Mouse (Mus musculus) frontal cortex, postnatal 14 days (tissue): ENCODE measurements around the gene Psmc3ip.
A peak's percentile ranks its signal among the peaks of the same experiment; 100 is the strongest.
"Not testable (repeated sequence)": the region's sequence is repeated elsewhere in the genome, so short reads cannot be mapped to it uniquely, and the experiment has no call there.

Experiments used
- DNase-seq, 2 experiments: peaks; one replicate each; pipeline ENCODE4 v3.0.0; 2022; ENCODE audit warnings: low spot score in 2 of 2

Psmc3ip gene

DNA sequence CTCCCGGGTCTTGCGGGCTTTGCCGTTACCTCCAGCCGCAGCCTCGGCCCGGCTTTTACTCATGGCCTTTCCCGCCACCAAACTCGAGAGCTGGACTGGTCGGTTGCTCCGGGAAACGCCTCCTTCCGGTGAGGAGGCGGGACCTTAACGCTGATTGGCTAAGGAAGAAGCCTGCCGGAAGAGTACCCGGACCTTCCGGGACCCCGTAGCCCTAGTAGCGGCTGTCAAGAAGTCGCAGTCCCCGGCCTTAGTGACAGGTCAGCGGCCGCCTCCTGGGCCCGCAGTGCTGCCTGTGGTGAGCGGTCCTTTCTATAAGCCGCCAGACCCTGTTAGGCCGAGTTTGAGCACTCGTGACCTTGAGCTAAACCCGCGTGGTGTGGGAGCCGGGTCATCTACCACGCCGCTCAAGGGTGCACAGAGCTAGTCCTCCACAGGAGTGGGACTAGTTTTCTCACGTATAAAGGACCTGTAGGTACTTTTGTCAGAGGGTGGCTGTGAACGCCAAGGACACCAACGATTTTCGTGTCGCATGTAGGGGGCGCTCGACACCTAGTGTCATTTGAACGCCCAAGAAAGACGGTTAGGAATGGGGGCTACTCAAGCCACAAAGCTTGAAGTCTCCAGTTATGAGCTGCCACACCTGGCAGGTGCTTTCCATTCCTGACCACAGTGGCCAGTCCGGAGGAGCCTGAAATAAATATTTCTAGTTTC lies at the start of gene Psmc3ip:
Gene Psmc3ip (minus strand): TSS at position 123 of the 711 bp plus-strand sequence.
- DNase-seq, result peak; percentile 90

- no peak for DNase-seq
Measured at GRCm38 (mm10) chr11:101143338-101144225, 48.3 kb upstream of the Psmc3ip start.

DNA sequence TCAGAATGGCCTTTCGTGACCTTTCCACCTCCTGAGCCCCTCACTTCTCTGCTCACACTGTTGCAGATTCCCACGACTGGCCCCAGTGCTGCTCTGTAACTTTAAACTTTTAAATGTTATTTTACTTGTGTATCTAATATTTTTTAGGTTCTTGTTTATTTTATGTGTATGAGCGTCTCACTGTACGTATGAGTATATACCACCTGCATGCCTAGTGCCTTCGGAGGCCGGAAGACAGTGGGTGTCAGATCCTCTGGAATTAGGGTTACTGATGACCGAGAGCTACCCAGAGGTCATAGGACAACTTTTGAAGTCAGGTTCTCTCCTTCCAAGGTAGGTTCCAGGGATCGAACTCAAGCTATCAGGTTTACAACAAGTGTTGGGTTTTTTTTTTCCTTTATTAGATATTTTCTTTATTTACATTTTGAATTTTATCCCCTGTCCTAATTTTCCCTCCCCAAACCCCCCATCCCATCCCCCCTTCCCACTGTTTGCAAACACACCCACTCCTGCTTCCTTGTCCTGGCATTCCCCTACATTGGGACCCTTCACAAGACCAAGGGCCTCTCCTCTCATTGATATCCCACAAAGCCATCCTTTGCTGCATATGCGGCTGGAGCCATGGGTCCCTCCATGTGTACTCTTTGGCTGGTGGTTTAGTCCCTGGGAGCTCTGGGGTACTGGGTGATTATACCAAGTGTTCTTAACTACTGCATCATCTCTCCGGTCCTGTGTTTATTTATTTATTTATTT lies 47.2 kb upstream of the Psmc3ip start:
- DNase-seq, result no peak

- no peak for DNase-seq
Measured at GRCm38 (mm10) chr11:101141088-101141487, 45.9 kb upstream of the Psmc3ip start.

DNA sequence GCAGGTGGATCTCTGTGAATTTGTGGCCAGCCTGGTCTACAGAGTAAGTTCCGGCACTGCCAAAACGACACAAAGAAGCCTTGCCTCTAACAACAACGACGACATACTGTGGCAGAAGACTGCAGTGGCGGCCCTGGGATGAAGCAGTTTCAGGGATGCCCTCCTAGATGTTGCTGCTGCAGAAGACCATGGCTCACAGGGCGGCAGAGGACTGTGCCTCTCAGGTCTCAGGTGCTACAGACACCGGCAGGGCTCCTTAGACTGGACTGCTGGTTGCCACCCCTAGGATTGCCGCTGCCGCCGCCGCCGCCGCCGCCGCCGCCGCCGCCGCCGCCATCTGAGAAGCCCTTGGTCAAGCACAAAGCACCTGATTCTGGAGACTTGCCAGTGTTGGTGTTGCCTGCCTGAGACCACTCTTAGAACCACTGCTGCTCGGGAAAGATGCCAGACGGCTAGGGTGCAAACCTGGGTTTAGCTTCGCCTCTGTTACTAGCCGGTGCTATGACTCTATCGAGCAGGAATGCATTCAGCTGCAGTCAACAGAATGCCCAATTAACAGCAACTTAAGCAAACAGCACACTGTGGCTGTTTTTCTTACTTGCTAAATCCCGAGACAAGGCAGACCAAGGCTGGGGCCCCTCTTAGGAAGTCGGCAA lies 45.1 kb upstream of the Psmc3ip start:
- no peak for DNase-seq

- no peak for DNase-seq
Measured at GRCm38 (mm10) chr11:101138536-101139181, 43.4 kb upstream of the Psmc3ip start.

DNA sequence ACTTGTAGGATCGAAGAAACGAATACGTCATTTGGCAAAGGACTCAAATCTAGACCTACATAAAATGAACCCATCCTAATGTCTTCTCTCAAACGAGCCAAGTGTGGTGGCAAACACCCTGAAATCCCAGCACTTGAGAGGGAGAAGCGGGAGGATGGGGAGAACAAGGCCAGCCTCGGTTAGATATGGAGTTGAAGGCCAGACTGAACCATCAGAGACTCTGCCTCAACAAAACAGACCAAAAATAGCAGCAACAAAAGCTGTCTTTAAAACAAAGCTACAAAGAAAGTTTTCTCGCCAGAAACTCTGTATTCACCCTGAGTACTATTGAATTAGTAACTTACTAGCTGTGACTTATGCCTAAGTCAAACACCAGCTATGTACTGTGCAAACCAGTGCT lies 41.8 kb upstream of the Psmc3ip start:
- DNase-seq, result no peak

DNA sequence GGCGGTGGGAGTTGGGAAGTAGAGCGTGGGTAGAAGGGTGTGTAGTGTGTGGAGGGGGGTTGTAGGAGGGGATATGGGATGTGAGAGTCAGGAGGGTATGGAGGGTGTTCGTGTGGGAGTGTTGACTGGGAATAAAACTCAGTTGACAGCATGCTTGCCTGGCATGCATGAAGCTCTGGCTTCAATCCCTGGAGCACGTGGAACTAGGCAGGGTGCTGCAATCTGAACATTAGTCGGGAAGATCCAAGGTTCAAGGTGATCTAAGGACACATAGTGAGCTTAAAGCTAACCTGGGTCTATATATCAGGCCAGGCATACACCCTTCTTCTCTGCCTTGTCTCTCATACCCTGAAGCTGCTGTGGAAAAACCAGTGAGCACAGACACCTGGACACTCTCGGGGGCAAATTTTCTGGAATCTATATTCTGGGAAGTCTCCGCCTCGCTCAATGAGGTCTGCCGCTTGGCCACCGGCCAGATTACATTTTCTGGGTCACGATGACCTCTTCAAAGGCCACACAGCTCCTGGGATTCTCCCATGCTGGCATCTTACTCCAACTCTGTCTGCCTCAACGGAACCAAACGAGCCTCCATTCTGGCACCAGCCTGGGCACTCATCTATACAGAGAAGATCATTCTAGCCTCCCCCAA lies 39.1 kb upstream of the Psmc3ip start:
- DNase-seq, result no peak

- DNase-seq, result no peak
Measured at GRCm38 (mm10) chr11:101133037-101133436, 37.8 kb upstream of the Psmc3ip start.

DNA sequence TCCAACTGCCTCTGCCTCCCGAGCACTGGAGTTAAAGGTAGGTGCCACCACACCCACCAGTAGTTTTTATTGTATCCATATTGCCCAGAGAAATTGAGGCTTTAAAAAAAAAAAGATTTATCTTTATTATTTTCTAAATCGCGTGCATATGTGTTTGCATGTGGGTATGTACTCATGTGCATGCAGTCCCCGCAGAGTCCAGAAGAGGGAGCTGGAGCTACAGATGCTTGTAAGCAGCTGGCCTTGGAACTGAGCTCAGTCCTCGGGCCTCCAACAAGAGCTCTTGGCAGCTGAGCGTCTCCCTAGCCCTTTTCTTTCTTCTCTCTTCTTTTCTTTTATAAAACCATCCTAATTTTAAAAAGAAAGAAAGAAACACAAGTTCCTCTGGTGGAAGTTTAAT lies 36.5 kb upstream of the Psmc3ip start:
- DNase-seq, result no peak

DNA sequence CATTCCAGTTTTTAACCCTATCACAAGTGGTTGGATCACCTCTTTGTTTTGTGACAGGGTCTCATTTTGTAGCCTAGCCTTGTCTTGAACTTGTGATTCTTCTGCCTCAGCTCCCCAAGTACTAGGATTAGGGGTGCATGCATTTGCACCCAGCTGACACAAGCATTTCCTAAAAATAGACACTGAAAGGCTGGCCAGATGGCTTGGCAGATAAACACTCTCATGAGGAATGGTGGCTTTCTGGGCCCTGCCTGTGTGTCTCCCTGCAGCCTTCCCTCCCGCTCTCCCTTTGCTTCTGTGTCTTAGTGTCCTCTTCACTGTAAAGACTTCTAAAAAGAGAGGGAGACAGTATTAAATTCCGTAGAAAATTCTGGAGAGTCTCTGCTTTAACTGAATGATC lies 36.0 kb upstream of the Psmc3ip start:
- no peak for DNase-seq

- no peak for DNase-seq
Measured at GRCm38 (mm10) chr11:101130056-101130756, 35.0 kb upstream of the Psmc3ip start.

DNA sequence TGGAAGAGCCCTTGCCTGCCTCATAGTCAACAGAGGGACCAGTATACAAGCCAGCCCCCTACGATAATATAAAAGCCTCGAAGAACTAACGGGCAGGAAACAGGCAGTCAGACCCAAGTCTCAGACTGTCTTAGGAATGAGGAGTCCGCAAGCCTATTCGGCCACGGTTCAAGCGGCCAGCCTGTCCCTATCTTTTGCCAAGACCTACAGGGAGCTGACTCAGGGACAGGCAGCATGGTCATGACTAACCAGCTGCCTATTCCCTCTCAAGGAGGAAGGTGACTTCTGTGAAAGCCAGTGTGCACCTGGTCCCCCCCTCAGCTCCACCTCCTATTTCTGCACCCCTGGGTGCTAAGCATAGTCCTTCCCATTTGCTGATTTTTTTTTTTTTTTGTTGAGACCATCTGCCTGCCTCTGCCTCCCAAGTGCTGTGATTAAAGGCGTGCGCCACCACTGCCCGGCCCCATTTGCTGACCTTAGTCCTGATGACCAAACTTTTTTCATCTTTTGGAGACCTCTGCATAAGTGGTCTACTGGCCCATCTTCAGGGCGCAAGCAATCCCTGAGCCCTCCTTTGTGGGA lies 33.9 kb upstream of the Psmc3ip start:
- no peak for DNase-seq

- DNase-seq, result no peak
Measured at GRCm38 (mm10) chr11:101127075-101127474, 31.8 kb upstream of the Psmc3ip start.

DNA sequence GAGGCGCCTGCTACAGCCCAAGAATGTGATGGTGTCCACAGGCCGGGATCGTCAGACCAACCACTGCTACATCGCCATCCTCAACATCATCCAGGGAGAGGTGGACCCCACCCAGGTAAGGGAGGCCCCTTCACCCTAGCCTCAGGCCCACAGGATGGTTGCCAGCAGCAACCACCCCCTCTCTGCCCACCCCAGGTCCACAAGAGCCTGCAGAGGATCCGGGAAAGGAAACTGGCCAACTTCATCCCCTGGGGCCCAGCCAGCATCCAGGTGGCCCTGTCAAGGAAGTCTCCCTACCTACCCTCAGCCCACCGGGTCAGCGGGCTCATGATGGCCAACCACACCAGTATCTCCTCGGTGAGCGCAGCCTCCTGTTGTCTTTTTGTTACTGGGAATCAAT lies 29.8 kb upstream of the Psmc3ip start:
- not testable (repeated sequence) for DNase-seq

DNA sequence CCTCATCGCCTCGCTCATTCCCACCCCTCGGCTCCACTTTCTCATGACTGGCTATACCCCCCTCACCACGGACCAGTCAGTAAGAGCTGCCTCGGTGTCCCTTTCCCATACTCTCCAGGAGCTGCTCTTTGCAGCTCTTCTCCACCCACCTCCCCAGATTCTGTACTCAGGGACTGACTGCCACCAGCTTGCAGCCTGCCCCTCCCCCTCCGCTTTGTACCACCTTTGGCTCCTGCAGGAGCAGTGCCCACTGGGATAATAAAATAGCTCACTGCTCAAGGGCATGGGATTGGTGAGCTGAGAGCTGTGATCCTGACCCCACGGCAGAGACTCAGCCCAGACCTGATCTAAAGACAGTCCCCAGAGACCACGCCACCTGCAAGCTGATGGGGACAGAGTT lies 29.3 kb upstream of the Psmc3ip start:
- DNase-seq, result not testable (repeated sequence)

GRCm38 (mm10) chr11:101120545-101121188 lies 25.4 kb upstream of the Psmc3ip start:
- no peak for DNase-seq

- peak; percentile 97 to 99 for DNase-seq
Measured at GRCm38 (mm10) chr11:101119761-101120544, 24.7 kb upstream of the Psmc3ip start, which contains the start of the genes Retreg3 and Tubg1. Gene Retreg3, minus strand, starts transcription at chr11:101119893. Gene Tubg1, plus strand, starts transcription at chr11:101119938.
